Mouse (Mus musculus) ES-E14 (cell line): ENCODE data around the gene Map3k21.

Experiments
- MAFK ChIP-seq: IDR thresholded peaks from 2 replicates; pipeline ENCODE4 v1.6.1; 2014; ENCODE audit warnings: mild to moderate bottlenecking, low read depth, low read length, inconsistent platforms; ENCODE audit not compliant: insufficient read depth
- ZNF384 ChIP-seq: IDR thresholded peaks from 2 replicates; pipeline ENCODE4 v1.6.1; 2012; ENCODE audit warnings: low read depth, low read length, inconsistent platforms

- no peak for TF ChIP-seq ZNF384
- no peak for TF ChIP-seq MAFK
Observed at GRCm38 (mm10) chr8:125922333-125922732, 12.1 kb downstream of the Map3k21 start.
